Mouse (Mus musculus) left cerebral cortex, adult 18-20 months (tissue): ENCODE results near the gene Nup188. TPM values are rescaled to one million over a fixed set of nuclear protein-coding genes. Genes with fewer than 3 reads are reported as not detected.

Experiments
- DNase-seq, 2 experiments: peaks; one replicate each; pipeline ENCODE4 v3.0.0; 2021 to 2022; ENCODE audit warnings: low spot score in 2 of 2, mixed read lengths in 1 of 2
- microRNA-seq, 2 experiments: library from miRNA; unstranded; fragments of <30 nt; microRNA quantifications; one replicate each; pipeline ENCODE4 v1.2.0; 2021
- total RNA-seq, 2 experiments: library from RNA; stranded (reverse); gene quantifications; 2 replicates each; pipeline ENCODE4 v1.2.3; 2021

The Nup188 gene
- total RNA-seq, 2 experiments from 2014 or later: 21.3 to 24.1 TPM

- DNase-seq: no peak
Observed at GRCm38 (mm10) chr2:30380564-30381376, 94.6 kb downstream of the Nup188 start.

GRCm38 (mm10) chr2:30381377-30381725 lies 95.2 kb downstream of the Nup188 start:
- DNase-seq: no peak

DNA sequence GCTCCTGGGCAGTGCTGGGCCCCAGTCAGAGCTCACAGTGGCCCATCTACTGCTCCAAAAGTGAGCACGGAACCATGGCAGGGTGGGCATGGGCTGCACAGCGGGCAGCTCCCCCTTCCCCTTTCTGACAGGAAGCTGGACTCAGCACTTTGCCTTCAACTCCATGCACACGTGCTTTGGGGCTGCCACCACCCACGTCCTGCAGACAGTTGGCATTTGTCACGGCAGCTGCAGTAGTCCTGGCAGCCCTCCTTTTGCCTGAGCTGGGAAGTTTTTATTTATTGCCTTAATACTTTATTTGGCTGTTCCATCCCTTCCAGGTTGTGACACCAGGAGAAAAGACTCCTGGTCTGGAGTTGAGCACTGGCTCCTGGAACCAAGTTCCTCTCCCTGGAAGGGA lies 98.6 kb downstream of the Nup188 start:
- no peak for DNase-seq

GRCm38 (mm10) chr2:30385591-30385990 lies 99.4 kb downstream of the Nup188 start:
- DNase-seq: no peak

GRCm38 (mm10) chr2:30386913-30387312 lies 100.7 kb downstream of the Nup188 start:
- DNase-seq: no peak

- no peak for DNase-seq
Observed at GRCm38 (mm10) chr2:30389000-30389399, 102.8 kb downstream of the Nup188 start.

GRCm38 (mm10) chr2:30392114-30392576 lies 105.9 kb downstream of the Nup188 start, which contains the start of gene Dolpp1:
TSS of gene Dolpp1 (plus strand) at chr2:30392254.
- peak; percentile 95 to 98 for DNase-seq

GRCm38 (mm10) chr2:30392577-30393369 lies 106.6 kb downstream of the Nup188 start:
- peak; percentile 48 to 70 for DNase-seq

GRCm38 (mm10) chr2:30393370-30393656 lies 107.1 kb downstream of the Nup188 start:
- no peak for DNase-seq

Small RNAs within 50 kb of the gene (microRNA-seq; reads per million reads assigned to microRNA genes)
- gene Gm47292: 0 reads per million in 2 experiments

Other genes starting within 250 kb of the Nup188 start
- 10 to 100 TPM; 39.5 to 45.2 TPM for gene Wdr34, start 237.5 kb upstream of the Nup188 start, total RNA-seq
- gene Set, start 229.0 kb upstream of the Nup188 start, total RNA-seq: 100 to 1,000 TPM; 191 to 199 TPM
- gene Pkn3, start 208.7 kb upstream of the Nup188 start, total RNA-seq: 1 to 10 TPM; 3.8 TPM
- gene Zdhhc12, start 192.7 kb upstream of the Nup188 start, total RNA-seq: 1 to 10 TPM; 6.1 to 6.7 TPM
- 100 to 1,000 TPM; 146 to 156 TPM for gene Zer1, start 161.8 kb upstream of the Nup188 start, total RNA-seq
- gene Tbc1d13, start 152.7 kb upstream of the Nup188 start, total RNA-seq: 10 to 100 TPM; 43.7 to 50.5 TPM
- 10 to 100 TPM; 19.3 to 23.3 TPM for gene Endog, start 114.9 kb upstream of the Nup188 start, total RNA-seq
- 10 to 100 TPM; 32.5 to 33.9 TPM for gene Spout1, start 107.9 kb upstream of the Nup188 start, total RNA-seq
- 10 to 100 TPM; 13.9 to 14.1 TPM for gene Kyat1, start 80.5 kb upstream of the Nup188 start, total RNA-seq
- 10 to 100 TPM; 58.2 to 62.6 TPM for gene Lrrc8a, start 48.7 kb upstream of the Nup188 start, total RNA-seq
- 10 to 100 TPM in 1 of 2 experiments, 1 to 10 TPM in 1; 9.5 to 10.3 TPM for gene Gm28035, start 45.8 kb upstream of the Nup188 start, total RNA-seq
- gene Phyhd1, start 20.2 kb upstream of the Nup188 start, total RNA-seq: 10 to 100 TPM; 17.7 to 19.6 TPM
- not detected for gene Gm28038, start 5.4 kb upstream of the Nup188 start, total RNA-seq
- gene Dolk, start 63 bp upstream of the Nup188 start, total RNA-seq: 10 to 100 TPM; 19.7 to 22.0 TPM
- 100 to 1,000 TPM; 295 to 306 TPM for gene Sh3glb2, start 72.9 kb downstream of the Nup188 start, total RNA-seq
- gene Miga2, start 77.8 kb downstream of the Nup188 start, total RNA-seq: 100 to 1,000 TPM; 108 to 120 TPM
- gene Dolpp1, start 105.9 kb downstream of the Nup188 start, total RNA-seq: 10 to 100 TPM; 24.2 to 27.5 TPM
- gene Crat, start 129.4 kb downstream of the Nup188 start, total RNA-seq: 10 to 100 TPM; 53.7 to 57.3 TPM
- 100 to 1,000 TPM; 182 to 189 TPM for gene Ptpa, start 129.6 kb downstream of the Nup188 start, total RNA-seq
- 10 to 100 TPM; 30.3 to 30.4 TPM for gene Ier5l, start 187.8 kb downstream of the Nup188 start, total RNA-seq